Mouse (Mus musculus): ENCODE results near the gene March1. TPM values are rescaled to one million over a fixed set of nuclear protein-coding genes. Genes with fewer than 3 reads are reported as not detected.

March1 gene
- polyA plus RNA-seq, 1 experiment from 2014 or later = 54.5 TPM

DNA sequence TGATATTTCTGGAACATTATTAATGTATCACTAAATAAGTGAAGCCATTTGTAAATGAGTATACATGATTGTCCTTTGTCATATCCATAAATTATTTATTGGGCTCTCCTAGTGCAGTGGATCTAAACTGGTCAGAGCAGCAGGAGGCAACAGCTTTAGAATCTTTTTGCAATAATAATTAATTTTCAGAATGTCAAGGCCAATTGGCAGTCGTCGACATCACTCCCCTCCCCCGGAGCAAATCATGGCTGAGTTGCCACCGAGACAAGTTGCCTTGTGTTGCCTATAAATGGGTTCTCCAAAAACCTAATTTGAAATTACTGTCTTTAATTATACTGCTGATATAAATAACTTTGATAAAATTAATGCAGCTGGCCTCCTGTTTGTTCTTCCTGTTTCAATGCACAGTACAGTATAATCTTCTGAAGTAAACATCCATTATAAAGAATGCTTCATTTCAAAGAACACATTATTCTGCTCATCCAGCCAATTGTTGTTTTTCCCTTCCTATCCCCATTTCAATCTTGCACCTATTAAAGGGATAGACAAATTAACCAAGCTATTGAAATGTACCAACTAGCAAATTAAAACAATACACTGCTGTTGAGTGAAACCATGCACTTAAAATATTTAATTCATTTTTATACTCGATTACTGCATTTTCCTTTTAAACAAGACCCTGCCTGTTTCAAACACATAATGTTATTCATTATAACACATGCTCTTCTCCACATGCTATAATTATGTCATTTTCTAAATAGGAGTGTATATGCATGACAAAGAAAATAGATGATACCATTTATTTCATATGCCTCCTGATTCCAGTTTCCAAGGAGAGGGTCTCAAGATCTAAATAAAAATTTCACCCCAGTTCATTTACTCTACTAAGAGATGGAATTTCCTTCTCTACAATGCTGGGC is 745.4 kb downstream of the March1 start:
- ATAC-seq (ENCODE audit: low FRiP score, low TSS enrichment) = no peak
- Histone ChIP-seq H3K27me3 (ENCODE audit: control insufficient read depth, insufficient read depth, low read length) (no peaks in the 10 kb centered on the region), H3K27ac (replicated peaks; ENCODE audit: low read depth, low read length) (no peak overlapping the region), H3K4me3 (replicated peaks; ENCODE audit: low read depth, low read length) (no peak overlapping the region), H3K9me3 (ENCODE audit: control insufficient read depth, low read length) (no peaks in the 10 kb centered on the region), H3K4me1 (ENCODE audit: control insufficient read depth, insufficient read depth, low read length) (no peaks in the 10 kb centered on the region), H3K9ac (replicated peaks; ENCODE audit: low read length) (no peak overlapping the region), H3K4me2 (ENCODE audit: low read length) (no peak overlapping the region), H3K36me3 (ENCODE audit: control insufficient read depth, insufficient read depth, low read length) (no peaks in the 10 kb centered on the region)
- whole genome bisulfite sequencing = 61% methylated on average over 5 of the region's 5 CpGs
- peak; percentile 18 for DNase-seq

DNA sequence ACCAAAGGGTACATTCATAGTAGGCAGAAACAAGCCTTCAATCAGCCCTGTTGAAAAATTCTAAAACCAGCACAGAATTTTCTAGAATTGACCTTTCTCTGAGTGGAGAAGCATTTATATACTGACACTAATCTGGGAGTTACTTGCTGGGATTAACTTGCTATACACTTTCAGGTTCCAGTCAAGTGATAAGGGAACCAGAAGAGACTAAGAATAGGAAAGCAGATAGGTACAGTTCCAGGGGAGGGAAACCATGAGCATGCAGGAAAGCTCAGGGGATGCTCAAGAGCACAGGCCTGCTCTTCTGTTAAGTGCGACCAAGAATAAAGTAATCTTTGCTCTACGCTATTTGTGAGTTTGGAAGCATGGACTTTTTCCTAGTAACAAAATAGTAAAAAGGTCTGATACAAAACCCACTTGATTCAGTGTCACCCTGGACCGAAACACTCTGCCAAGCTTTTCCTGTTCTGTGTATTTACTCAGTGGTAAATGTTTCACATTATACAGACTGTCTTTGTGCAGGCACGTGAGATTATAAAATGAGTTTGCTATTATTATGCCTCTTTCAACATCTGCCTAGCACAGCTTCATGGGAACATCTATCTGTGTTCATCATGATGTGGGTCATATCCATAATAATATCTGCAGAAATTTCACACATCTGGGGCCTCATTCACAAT is 766.1 kb downstream of the March1 start:
- Histone ChIP-seq H3K4me3 (replicated peaks; ENCODE audit: low read depth, low read length) (no peak overlapping the region), H3K9me3 (ENCODE audit: control insufficient read depth, low read length) (no peaks in the 10 kb centered on the region), H3K27ac (replicated peaks; ENCODE audit: low read depth, low read length) (no peak overlapping the region), H3K4me1 (ENCODE audit: control insufficient read depth, insufficient read depth, low read length) (no peaks in the 10 kb centered on the region), H3K4me2 (ENCODE audit: low read length) (no peak overlapping the region), H3K36me3 (ENCODE audit: control insufficient read depth, insufficient read depth, low read length) (no peaks in the 10 kb centered on the region), H3K27me3 (ENCODE audit: control insufficient read depth, insufficient read depth, low read length) (no peaks in the 10 kb centered on the region), H3K9ac (replicated peaks; ENCODE audit: low read length) (no peak overlapping the region)
- ATAC-seq (ENCODE audit: low FRiP score, low TSS enrichment) (no peak), DNase-seq (no peak)
- WGBS = 83% methylated on average over 4 of the region's 4 CpGs

DNA sequence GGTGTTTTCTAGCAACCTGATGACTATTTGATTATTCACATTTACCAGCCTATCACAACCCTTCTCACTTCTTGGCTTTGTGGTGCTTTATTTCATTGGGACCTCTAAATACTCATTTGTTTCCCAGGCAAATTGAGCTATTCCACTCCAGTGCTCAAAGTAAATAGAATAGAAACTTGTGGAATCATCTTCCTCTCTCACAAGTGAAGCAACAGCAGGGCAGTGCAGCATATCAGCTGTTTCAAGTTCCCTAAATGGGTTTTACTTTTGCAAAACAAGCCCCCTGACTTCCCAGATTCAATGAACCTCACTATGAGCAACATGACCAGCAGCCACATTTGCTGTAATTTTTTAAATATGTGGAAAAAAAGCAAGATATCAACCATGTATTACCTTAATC is 768.3 kb downstream of the March1 start:
- Histone ChIP-seq H3K4me2 (ENCODE audit: low read length) (no peak overlapping the region), H3K27ac (replicated peaks; ENCODE audit: low read depth, low read length) (no peak overlapping the region), H3K9me3 (ENCODE audit: control insufficient read depth, low read length) (no peaks in the 10 kb centered on the region), H3K36me3 (ENCODE audit: control insufficient read depth, insufficient read depth, low read length) (no peaks in the 10 kb centered on the region), H3K27me3 (ENCODE audit: control insufficient read depth, insufficient read depth, low read length) (no peaks in the 10 kb centered on the region), H3K9ac (replicated peaks; ENCODE audit: low read length) (no peak overlapping the region), H3K4me1 (ENCODE audit: control insufficient read depth, insufficient read depth, low read length) (no peaks in the 10 kb centered on the region), H3K4me3 (replicated peaks; ENCODE audit: low read depth, low read length) (no peak overlapping the region)
- no peak for ATAC-seq (ENCODE audit: low FRiP score, low TSS enrichment)
- DNase-seq = no peak

DNA sequence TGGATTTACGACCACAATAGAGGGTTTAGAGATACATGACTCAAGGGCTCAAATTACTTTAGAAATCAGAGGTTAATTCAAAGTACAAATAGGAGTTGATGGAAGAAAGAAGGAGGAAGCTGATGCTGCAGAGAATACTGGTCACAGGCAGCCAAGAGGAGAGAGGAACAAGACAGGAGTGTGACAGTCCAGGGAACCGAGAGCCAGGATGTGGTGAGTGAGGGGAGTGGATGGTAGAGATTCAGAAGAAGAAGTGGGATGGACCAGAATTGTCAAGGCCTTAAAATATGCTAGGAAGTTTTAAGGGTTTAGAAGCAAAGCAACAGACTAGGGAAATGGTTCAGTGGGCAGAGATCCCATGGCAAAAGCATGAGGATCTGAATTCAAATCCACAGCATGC is 771.0 kb downstream of the March1 start:
- DNase-seq (no peak), ATAC-seq (ENCODE audit: low FRiP score, low TSS enrichment) (no peak)
- 83% methylated on average over 2 of the region's 2 CpGs for WGBS
- no peak overlapping the region for H3K9ac ChIP-seq (replicated peaks; ENCODE audit: low read length)
- H3K4me2 ChIP-seq (ENCODE audit: low read length) = no peak overlapping the region
- H3K36me3 ChIP-seq (ENCODE audit: control insufficient read depth, insufficient read depth, low read length) = no peaks in the 10 kb centered on the region
- no peak overlapping the region for H3K4me3 ChIP-seq (replicated peaks; ENCODE audit: low read depth, low read length)
- no peak overlapping the region for H3K27ac ChIP-seq (replicated peaks; ENCODE audit: low read depth, low read length)
- no peaks in the 10 kb centered on the region for H3K27me3 ChIP-seq (ENCODE audit: control insufficient read depth, insufficient read depth, low read length)
- H3K9me3 ChIP-seq (ENCODE audit: control insufficient read depth, low read length) = no peaks in the 10 kb centered on the region
- no peaks in the 10 kb centered on the region for H3K4me1 ChIP-seq (ENCODE audit: control insufficient read depth, insufficient read depth, low read length)

DNA sequence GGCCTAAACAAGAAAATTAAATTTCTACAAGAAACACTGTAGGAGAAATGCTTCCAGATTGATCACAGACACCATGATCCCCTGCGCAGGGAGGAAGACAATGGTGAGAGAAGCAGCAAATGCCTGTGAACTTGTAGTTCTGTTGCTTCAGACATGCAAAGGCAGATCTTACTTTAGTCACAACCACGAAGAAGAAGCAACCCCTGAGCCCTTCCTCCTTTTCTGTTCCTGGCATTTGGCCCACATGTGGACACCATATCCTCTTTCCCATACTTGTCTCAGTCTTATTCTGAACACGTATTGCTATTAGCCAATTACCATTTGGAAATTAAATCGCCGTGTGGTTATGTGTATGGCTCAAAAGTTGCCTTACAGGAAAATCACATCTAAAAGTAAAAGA is 773.9 kb downstream of the March1 start:
- Histone ChIP-seq H3K9ac (replicated peaks; ENCODE audit: low read length) (no peak overlapping the region), H3K27ac (replicated peaks; ENCODE audit: low read depth, low read length) (no peak overlapping the region), H3K27me3 (ENCODE audit: control insufficient read depth, insufficient read depth, low read length) (no peaks in the 10 kb centered on the region), H3K36me3 (ENCODE audit: control insufficient read depth, insufficient read depth, low read length) (no peaks in the 10 kb centered on the region), H3K4me3 (replicated peaks; ENCODE audit: low read depth, low read length) (no peak overlapping the region), H3K4me2 (ENCODE audit: low read length) (no peak overlapping the region), H3K9me3 (ENCODE audit: control insufficient read depth, low read length) (no peaks in the 10 kb centered on the region), H3K4me1 (ENCODE audit: control insufficient read depth, insufficient read depth, low read length) (no peaks in the 10 kb centered on the region)
- WGBS = 89% methylated on average over 5 of the region's 5 CpGs
- DNase-seq (no peak), ATAC-seq (ENCODE audit: low FRiP score, low TSS enrichment) (no peak)

DNA sequence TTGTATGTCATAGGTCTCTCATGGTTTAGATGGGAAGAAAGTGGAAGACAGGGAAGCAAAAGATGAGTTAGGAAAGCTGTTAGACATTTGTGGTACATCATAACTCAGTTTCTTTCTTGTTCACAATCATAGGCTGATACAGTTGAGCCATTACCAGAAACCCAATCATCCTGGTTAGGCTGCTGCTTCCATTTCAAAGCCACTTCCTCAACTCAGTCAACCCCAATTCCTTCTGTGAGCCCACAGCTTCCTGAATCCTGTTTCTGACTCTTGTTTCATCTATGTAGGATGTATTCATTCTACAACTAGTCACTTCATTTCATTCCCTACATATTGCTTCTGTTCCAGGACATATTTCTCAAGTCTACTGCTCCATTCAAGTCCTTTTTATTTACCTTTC is 775.2 kb downstream of the March1 start:
- H3K4me2 ChIP-seq (ENCODE audit: low read length) = no peak overlapping the region
- no peaks in the 10 kb centered on the region for H3K9me3 ChIP-seq (ENCODE audit: control insufficient read depth, low read length)
- H3K27me3 ChIP-seq (ENCODE audit: control insufficient read depth, insufficient read depth, low read length) = no peaks in the 10 kb centered on the region
- H3K9ac ChIP-seq (replicated peaks; ENCODE audit: low read length) = no peak overlapping the region
- DNase-seq (no peak), ATAC-seq (ENCODE audit: low FRiP score, low TSS enrichment) (no peak)
- no peaks in the 10 kb centered on the region for H3K36me3 ChIP-seq (ENCODE audit: control insufficient read depth, insufficient read depth, low read length)
- no peak overlapping the region for H3K4me3 ChIP-seq (replicated peaks; ENCODE audit: low read depth, low read length)
- H3K4me1 ChIP-seq (ENCODE audit: control insufficient read depth, insufficient read depth, low read length) = no peaks in the 10 kb centered on the region
- H3K27ac ChIP-seq (replicated peaks; ENCODE audit: low read depth, low read length) = no peak overlapping the region

DNA sequence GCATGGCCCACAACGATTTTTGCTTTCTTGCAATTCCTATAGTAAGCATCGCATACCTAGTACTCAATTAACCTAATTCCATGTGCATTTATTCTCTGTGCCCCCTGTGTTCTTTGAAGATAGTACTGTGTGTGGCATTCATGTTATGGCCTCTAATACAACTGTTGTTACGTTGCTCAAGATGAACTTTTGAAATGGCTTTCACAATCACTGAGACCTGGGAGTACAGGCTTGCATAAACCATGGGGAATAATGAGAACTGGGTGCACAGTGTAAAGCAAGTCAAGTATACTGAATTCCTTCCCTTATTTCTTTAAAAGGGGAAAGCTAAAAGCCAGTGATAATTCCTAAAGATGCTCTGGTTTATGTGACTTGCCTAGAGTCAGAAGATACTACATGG is 776.4 kb downstream of the March1 start:
- WGBS = 87% methylated on average over 3 of the region's 3 CpGs
- H3K36me3 ChIP-seq (ENCODE audit: control insufficient read depth, insufficient read depth, low read length) = no peaks in the 10 kb centered on the region
- H3K27ac ChIP-seq (replicated peaks; ENCODE audit: low read depth, low read length) = no peak overlapping the region
- no peak for ATAC-seq (ENCODE audit: low FRiP score, low TSS enrichment)
- H3K4me3 ChIP-seq (replicated peaks; ENCODE audit: low read depth, low read length) = no peak overlapping the region
- no peak for DNase-seq
- no peaks in the 10 kb centered on the region for H3K9me3 ChIP-seq (ENCODE audit: control insufficient read depth, low read length)
- H3K4me2 ChIP-seq (ENCODE audit: low read length) = no peak overlapping the region
- no peaks in the 10 kb centered on the region for H3K27me3 ChIP-seq (ENCODE audit: control insufficient read depth, insufficient read depth, low read length)
- no peak overlapping the region for H3K9ac ChIP-seq (replicated peaks; ENCODE audit: low read length)
- H3K4me1 ChIP-seq (ENCODE audit: control insufficient read depth, insufficient read depth, low read length) = no peaks in the 10 kb centered on the region

DNA sequence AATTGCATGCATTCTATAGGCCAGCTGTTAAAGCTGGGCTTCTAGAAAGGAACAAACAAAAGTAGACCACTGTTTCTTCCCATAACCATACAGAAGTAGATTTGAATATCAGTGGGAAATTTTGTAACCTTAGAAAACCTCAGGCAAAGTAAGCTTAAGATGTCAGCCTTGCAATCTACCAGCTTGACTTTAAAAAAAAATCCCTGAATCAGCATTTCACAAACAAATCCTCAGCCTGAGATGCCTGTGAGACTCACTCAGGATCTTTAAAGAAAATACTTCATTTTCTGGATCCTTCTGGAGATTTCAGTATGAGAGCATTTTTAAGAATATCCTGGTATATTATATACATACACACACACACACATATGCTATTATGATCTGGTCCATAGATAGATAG is 780.1 kb downstream of the March1 start:
- Histone ChIP-seq H3K9ac (replicated peaks; ENCODE audit: low read length) (no peak overlapping the region), H3K36me3 (ENCODE audit: control insufficient read depth, insufficient read depth, low read length) (no peaks in the 10 kb centered on the region), H3K27ac (replicated peaks; ENCODE audit: low read depth, low read length) (no peak overlapping the region), H3K4me3 (replicated peaks; ENCODE audit: low read depth, low read length) (no peak overlapping the region), H3K4me2 (ENCODE audit: low read length) (no peak overlapping the region), H3K9me3 (ENCODE audit: control insufficient read depth, low read length) (no peaks in the 10 kb centered on the region), H3K27me3 (ENCODE audit: control insufficient read depth, insufficient read depth, low read length) (no peaks in the 10 kb centered on the region), H3K4me1 (ENCODE audit: control insufficient read depth, insufficient read depth, low read length) (no peaks in the 10 kb centered on the region)
- ATAC-seq (ENCODE audit: low FRiP score, low TSS enrichment) = no peak
- DNase-seq = no peak

DNA sequence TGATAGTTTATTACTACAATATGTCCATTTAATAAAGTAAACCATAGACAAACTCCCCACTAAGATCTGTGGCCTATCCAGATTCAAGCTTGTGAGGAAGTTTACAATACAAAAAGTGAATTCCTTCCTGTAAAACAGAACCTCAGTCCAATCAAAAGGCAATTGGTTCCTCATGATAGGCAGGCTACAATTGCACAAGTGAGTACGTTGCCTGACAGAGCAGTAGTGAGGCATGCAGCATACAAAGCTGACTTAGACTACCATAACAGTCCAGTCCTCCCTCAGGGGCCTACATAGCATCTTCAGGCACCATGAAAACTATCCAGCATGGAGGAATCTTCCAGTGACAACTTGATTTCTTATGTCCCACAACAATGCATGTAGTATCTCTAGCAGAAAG is 782.4 kb downstream of the March1 start:
- Histone ChIP-seq H3K4me3 (replicated peaks; ENCODE audit: low read depth, low read length) (no peak overlapping the region), H3K4me2 (ENCODE audit: low read length) (no peak overlapping the region), H3K9me3 (ENCODE audit: control insufficient read depth, low read length) (no peaks in the 10 kb centered on the region), H3K27ac (replicated peaks; ENCODE audit: low read depth, low read length) (no peak overlapping the region), H3K36me3 (ENCODE audit: control insufficient read depth, insufficient read depth, low read length) (no peaks in the 10 kb centered on the region), H3K4me1 (ENCODE audit: control insufficient read depth, insufficient read depth, low read length) (no peaks in the 10 kb centered on the region), H3K9ac (replicated peaks; ENCODE audit: low read length) (no peak overlapping the region), H3K27me3 (ENCODE audit: control insufficient read depth, insufficient read depth, low read length) (no peaks in the 10 kb centered on the region)
- no peak for ATAC-seq (ENCODE audit: low FRiP score, low TSS enrichment)
- WGBS = 83% methylated on average over 1 of the region's 1 CpGs
- no peak for DNase-seq

Data from midbrain, embryonic 14.5 days (tissue).